Mouse (Mus musculus): ENCODE measurements around the gene Gm4907.

- TF ChIP-seq CTCF (IDR thresholded peaks at IDR 0.05; ENCODE audit: borderline replicate concordance, insufficient read depth, low read depth, low read length) (no peak), POLR2A (IDR thresholded peaks at IDR 0.05; ENCODE audit: borderline replicate concordance, insufficient read depth, low read length) (no peak)
Measured at GRCm38 (mm10) chrX:23840921-23841320, 41.4 kb upstream of the Gm4907 start.

Data from cerebellum, adult 2 months (tissue).